Mouse (Mus musculus): ENCODE measurements around the gene Fgfr2. TPM values are rescaled to one million over a fixed set of nuclear protein-coding genes. Genes with fewer than 3 reads are reported as not detected.
A peak's percentile ranks its signal among the peaks of the same experiment; 100 is the strongest.

Gene Fgfr2
- polyA plus RNA-seq, 1 experiment from 2014 or later: 67.0 TPM

DNA sequence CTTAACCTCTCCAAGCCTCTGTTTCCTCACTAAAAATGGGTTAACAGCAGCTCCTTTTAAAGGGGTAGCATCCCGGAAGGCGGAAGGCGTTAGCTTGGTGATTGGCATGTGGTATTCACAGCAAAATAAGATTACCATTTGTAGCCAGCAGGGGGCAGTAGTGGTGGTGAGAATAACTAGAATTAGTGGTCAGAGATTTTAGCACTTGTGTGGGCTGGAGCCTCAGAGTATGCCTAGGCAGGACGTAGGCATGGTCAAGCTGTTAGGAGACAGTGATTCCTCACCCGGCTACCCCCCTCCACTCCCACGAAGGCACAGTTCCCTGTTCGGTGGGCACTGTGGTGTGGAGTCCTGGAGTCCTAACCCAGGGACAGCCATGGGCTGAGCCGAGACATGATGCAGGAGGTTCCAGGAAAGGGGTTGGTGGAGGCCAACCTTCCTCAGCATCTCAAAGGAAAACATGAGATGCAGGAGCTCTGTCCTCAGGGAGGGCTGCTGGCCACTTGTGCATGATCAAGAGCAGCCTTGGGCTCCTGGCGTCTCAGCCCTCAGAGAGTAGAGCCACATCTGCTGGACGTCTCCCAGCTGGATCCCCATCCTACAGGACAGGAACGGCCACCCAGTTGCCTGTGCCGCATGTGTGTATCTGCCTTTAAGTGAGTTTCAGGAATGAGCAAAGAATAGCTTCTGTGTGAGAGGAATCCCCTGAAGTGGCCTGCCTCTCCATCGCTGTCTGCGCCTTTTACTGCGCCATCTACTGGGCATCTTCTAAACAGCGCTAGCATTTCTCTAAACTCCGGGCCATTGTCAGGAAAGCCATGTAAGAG, 2360.9 kb downstream of the Fgfr2 start:
- 38% methylated on average over 17 of the region's 17 CpGs for WGBS
- no peak overlapping the region for H3K27ac ChIP-seq
- no peaks in the 10 kb centered on the region for H3K9me3 ChIP-seq
- ATAC-seq: peak; percentile 67
- no peaks in the 10 kb centered on the region; the same call in 1 of the 2 replicates for H3K4me1 ChIP-seq (replicated peaks)
- H3K36me3 ChIP-seq: peaks cover 16% of the 10 kb centered on the region
- no peak overlapping the region for H3K4me3 ChIP-seq (replicated peaks)
- H3K4me2 ChIP-seq (replicated peaks): no peak overlapping the region
- no peak overlapping the region for H3K9ac ChIP-seq
- no peaks in the 10 kb centered on the region for H3K27me3 ChIP-seq (replicated peaks)

GRCm38 (mm10) chr7:130757326-130757865, 2365.8 kb downstream of the Fgfr2 start:
- H3K27me3 ChIP-seq (replicated peaks): no peaks in the 10 kb centered on the region
- WGBS: 83% methylated on average over 11 of the region's 11 CpGs
- H3K9me3 ChIP-seq: no peaks in the 10 kb centered on the region

GRCm38 (mm10) chr7:130756343-130756835, 2366.8 kb downstream of the Fgfr2 start:
- 78% methylated on average over 7 of the region's 7 CpGs for WGBS
- peaks cover 11% of the 10 kb centered on the region for H3K36me3 ChIP-seq

More at GRCm38 (mm10) chr7:130757326-130757865, 2365.8 kb downstream of the Fgfr2 start:
- no peak overlapping the region for H3K27ac ChIP-seq
- H3K36me3 ChIP-seq: peaks cover 6% of the 10 kb centered on the region
- no peak overlapping the region for H3K4me3 ChIP-seq (replicated peaks)
- no peak for ATAC-seq
- H3K9ac ChIP-seq: no peak overlapping the region
- no peak overlapping the region for H3K4me2 ChIP-seq (replicated peaks)
- no peaks in the 10 kb centered on the region; the same call in 1 of the 2 replicates for H3K4me1 ChIP-seq (replicated peaks)

DNA sequence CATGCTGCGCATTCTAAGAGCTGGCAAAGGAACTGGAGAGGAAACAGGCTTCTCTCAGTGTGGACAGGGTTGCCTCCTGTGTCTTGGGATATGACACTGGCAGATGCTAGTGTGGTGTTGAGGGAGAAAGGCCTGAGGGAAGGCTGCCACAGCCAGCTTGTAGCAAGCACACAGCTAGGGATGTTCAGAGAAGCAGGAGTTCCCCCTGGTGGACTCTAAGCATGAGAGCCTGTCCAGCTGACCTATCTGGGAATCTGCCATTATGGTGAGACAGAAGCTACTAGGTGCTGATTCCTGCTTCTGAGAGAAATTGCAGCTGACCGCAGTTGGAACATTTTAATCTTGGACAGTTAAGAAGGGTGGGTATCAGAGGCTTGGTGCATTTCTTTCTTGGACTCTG, 2368.4 kb downstream of the Fgfr2 start:
- Histone ChIP-seq H3K27ac (no peak overlapping the region), H3K9ac (no peak overlapping the region), H3K36me3 (peaks cover 12% of the 10 kb centered on the region), H3K9me3 (no peaks in the 10 kb centered on the region), H3K27me3 (replicated peaks) (no peaks in the 10 kb centered on the region), H3K4me3 (replicated peaks) (no peak overlapping the region), H3K4me2 (replicated peaks) (no peak overlapping the region), H3K4me1 (replicated peaks) (no peaks in the 10 kb centered on the region; the same call in 1 of the 2 replicates)
- ATAC-seq: no peak
- 84% methylated on average over 2 of the region's 2 CpGs for WGBS

More at GRCm38 (mm10) chr7:130756343-130756835, 2366.8 kb downstream of the Fgfr2 start:
- Histone ChIP-seq H3K27ac (no peak overlapping the region), H3K4me2 (replicated peaks) (no peak overlapping the region), H3K27me3 (replicated peaks) (no peaks in the 10 kb centered on the region), H3K4me3 (replicated peaks) (no peak overlapping the region), H3K4me1 (replicated peaks) (no peaks in the 10 kb centered on the region), H3K9ac (no peak overlapping the region), H3K9me3 (no peaks in the 10 kb centered on the region)
- ATAC-seq: no peak

GRCm38 (mm10) chr7:130751678-130752077, 2371.5 kb downstream of the Fgfr2 start:
- no peak overlapping the region for H3K4me3 ChIP-seq (replicated peaks)
- no peaks in the 10 kb centered on the region for H3K9me3 ChIP-seq
- ATAC-seq: no peak
- peaks cover 14% of the 10 kb centered on the region for H3K36me3 ChIP-seq
- 75% methylated on average over 9 of the region's 9 CpGs for WGBS
- H3K27ac ChIP-seq: no peak overlapping the region
- no peaks in the 10 kb centered on the region; the same call in 1 of the 2 replicates for H3K4me1 ChIP-seq (replicated peaks)
- no peak overlapping the region for H3K9ac ChIP-seq
- H3K27me3 ChIP-seq (replicated peaks): no peaks in the 10 kb centered on the region
- H3K4me2 ChIP-seq (replicated peaks): no peak overlapping the region

DNA sequence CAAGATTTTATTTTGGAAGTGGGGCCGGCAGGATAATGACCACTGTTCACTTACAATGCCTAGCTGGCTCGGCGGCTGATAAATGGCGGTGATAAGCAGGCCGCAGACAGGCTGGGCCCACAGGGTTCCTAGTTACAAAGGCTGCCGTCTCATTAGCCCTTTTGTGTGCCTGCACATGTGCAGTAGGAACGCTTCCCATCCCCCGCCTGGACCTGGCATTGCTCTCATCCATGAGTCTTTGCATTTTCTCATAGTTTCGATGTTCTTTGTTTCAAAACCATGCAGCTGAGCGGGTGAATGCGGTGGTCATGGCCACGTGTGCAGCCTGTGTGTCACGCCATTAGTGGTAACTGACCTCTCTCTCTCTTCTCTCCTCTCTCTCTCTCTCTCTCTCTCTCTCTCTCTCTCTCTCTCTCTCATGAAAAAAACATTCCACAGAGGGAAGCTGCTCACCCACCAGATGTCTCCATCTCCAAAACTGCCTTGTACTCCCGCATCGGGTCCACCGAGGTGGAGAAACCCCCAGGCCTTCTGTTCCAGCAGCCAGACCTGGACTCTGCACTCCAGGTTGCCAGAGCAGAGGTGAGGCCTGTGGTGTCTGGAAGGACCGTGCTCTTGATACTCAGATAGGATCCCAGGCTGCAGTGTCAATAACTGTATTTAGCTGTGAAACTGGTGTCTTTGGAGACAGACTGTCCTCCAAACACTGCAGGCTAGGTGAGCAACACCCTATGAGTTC, 2372.2 kb downstream of the Fgfr2 start:
- 58% methylated on average over 17 of the region's 17 CpGs for WGBS
- no peak overlapping the region for H3K4me3 ChIP-seq (replicated peaks)
- H3K4me2 ChIP-seq (replicated peaks): no peak overlapping the region
- no peaks in the 10 kb centered on the region; the same call in 1 of the 2 replicates for H3K4me1 ChIP-seq (replicated peaks)
- H3K27ac ChIP-seq: no peak overlapping the region
- H3K36me3 ChIP-seq: peaks cover 18% of the 10 kb centered on the region
- no peak overlapping the region for H3K9ac ChIP-seq
- peak; percentile 62 for ATAC-seq
- H3K27me3 ChIP-seq (replicated peaks): no peaks in the 10 kb centered on the region
- no peaks in the 10 kb centered on the region for H3K9me3 ChIP-seq

DNA sequence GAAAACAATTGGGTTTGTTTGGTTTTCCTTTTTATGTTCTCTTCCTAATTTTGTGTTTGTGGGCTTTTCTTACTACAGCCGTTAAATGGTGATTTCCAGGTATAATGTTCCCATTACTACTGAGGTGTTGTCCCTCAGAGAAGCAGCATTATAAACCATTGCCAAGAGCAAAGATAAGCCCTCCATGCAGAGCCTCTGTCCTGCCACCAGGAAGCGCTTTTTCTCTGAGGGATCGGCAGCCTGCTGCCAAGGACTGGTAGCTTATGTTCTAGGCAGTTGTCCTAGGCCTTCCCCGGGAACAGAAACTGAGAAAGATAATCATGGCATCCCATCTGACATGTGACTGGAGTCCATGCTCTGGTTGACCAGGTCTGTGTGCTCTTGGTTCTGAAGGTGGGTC, 2374.0 kb downstream of the Fgfr2 start:
- H3K27me3 ChIP-seq (replicated peaks): no peaks in the 10 kb centered on the region
- H3K4me2 ChIP-seq (replicated peaks): no peak overlapping the region
- no peak overlapping the region for H3K27ac ChIP-seq
- H3K9me3 ChIP-seq: no peaks in the 10 kb centered on the region
- WGBS: 94% methylated on average over 4 of the region's 4 CpGs
- H3K36me3 ChIP-seq: peaks cover 18% of the 10 kb centered on the region
- no peak for ATAC-seq
- H3K4me1 ChIP-seq (replicated peaks): no peaks in the 10 kb centered on the region; the same call in 1 of the 2 replicates
- no peak overlapping the region for H3K9ac ChIP-seq
- H3K4me3 ChIP-seq (replicated peaks): no peak overlapping the region

DNA sequence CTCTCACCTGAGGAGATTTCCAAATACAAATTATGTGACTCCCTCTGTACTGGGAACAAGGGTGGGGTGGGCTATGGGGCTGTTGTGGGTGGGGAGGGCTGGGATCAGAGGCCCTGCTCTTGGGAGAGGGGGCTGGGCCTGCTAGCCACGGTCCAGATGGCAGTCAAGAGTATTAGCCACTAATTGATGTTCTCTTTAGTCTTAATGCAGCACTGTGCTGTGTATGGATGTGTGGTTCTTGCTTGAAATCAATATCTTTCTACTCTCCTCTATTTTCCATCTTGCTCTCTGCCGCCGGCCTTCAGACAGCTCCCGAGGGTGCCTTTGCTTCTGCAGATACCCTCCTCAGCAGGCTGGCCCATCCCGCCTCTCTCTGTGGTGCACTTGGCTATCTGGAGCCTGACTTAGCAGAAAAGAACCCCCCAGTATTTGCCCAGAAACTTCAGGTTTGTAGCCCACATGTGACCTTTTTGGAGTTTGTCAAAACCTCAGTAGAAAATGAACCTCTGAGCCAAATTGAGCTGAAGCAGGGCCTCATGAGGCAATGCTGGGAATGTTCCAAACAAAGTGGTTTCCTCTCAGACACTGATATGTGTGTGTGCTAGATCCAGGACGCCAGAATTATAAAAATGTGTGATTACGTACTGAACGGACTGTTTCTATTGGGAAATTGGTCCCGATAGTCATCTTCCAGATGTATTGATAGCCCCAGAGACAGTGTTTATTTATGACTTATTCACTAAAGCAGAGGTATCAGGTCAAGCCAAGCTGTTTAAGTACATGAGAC, 2379.7 kb downstream of the Fgfr2 start:
- Histone ChIP-seq H3K4me2 (replicated peaks) (no peak overlapping the region), H3K4me1 (replicated peaks) (no peaks in the 10 kb centered on the region), H3K27me3 (replicated peaks) (no peaks in the 10 kb centered on the region), H3K27ac (no peak overlapping the region), H3K36me3 (peaks cover 36% of the 10 kb centered on the region), H3K4me3 (replicated peaks) (no peak overlapping the region), H3K9ac (no peak overlapping the region), H3K9me3 (no peaks in the 10 kb centered on the region)
- no peak for ATAC-seq
- 87% methylated on average over 9 of the region's 9 CpGs for WGBS

GRCm38 (mm10) chr7:130741099-130741498, 2382.1 kb downstream of the Fgfr2 start:
- H3K9me3 ChIP-seq: no peaks in the 10 kb centered on the region
- H3K27ac ChIP-seq: no peak overlapping the region
- H3K4me2 ChIP-seq (replicated peaks): no peak overlapping the region
- 78% methylated on average over 4 of the region's 4 CpGs for WGBS
- H3K27me3 ChIP-seq (replicated peaks): no peaks in the 10 kb centered on the region
- H3K36me3 ChIP-seq: peaks cover 32% of the 10 kb centered on the region
- H3K4me3 ChIP-seq (replicated peaks): no peak overlapping the region
- no peaks in the 10 kb centered on the region for H3K4me1 ChIP-seq (replicated peaks)
- no peak overlapping the region for H3K9ac ChIP-seq
- ATAC-seq: no peak

GRCm38 (mm10) chr7:130734195-130734787, 2388.9 kb downstream of the Fgfr2 start:
- no peak for ATAC-seq
- H3K4me2 ChIP-seq (replicated peaks): no peak overlapping the region
- no peaks in the 10 kb centered on the region for H3K4me1 ChIP-seq (replicated peaks)
- 98% methylated on average over 2 of the region's 2 CpGs for WGBS
- no peak overlapping the region for H3K9ac ChIP-seq
- peaks cover 15% of the 10 kb centered on the region; the same call in 1 of the 2 replicates for H3K36me3 ChIP-seq
- H3K4me3 ChIP-seq (replicated peaks): no peak overlapping the region
- H3K9me3 ChIP-seq: no peaks in the 10 kb centered on the region
- no peaks in the 10 kb centered on the region for H3K27me3 ChIP-seq (replicated peaks)
- no peak overlapping the region for H3K27ac ChIP-seq

DNA sequence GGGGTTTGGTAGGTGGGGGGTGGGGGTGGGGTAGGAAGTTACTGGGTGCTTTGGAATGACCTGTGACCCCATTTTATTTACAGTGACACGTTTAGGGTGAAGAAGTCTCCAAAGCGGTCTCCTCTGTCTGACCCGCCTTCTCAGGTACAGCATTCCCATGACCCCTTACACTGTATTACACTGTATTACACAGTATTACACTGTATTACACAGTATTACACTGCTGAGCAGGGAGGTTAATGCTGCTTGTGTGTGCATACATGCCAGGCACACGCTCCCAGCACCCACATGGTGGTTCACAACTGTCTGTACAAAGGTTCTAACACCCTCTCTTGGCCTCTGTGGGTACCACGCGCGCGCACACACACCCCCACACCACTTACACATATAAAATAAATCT, 2389.7 kb downstream of the Fgfr2 start:
- Histone ChIP-seq H3K9ac (no peak overlapping the region), H3K27ac (no peak overlapping the region), H3K27me3 (replicated peaks) (no peaks in the 10 kb centered on the region), H3K36me3 (peaks cover 12% of the 10 kb centered on the region; the same call in 1 of the 2 replicates), H3K4me1 (replicated peaks) (no peaks in the 10 kb centered on the region), H3K9me3 (no peaks in the 10 kb centered on the region), H3K4me3 (replicated peaks) (no peak overlapping the region), H3K4me2 (replicated peaks) (no peak overlapping the region)
- no peak for ATAC-seq
- 90% methylated on average over 8 of the region's 8 CpGs for WGBS
